ENCODE assay signal across 17 mouse cellular contexts in genomic region chr5:139417480-139417879, GRCm38 (mm10). TPM values are rescaled to one million over a fixed set of nuclear protein-coding genes. Genes with fewer than 3 reads are reported as not detected.
DNase-seq lines count a peak whose midpoint lies in the region; ATAC-seq and TF ChIP-seq lines count a peak whose summit lies in the region.
"Had no signal": no experiment of that assay in that cellular context is flagged by ENCODE, and none has a peak within 500 bp of the region (broad histone marks: within the 10 kb centered on the region; RNA-seq: fewer than 3 reads in every experiment).

No protein-coding gene starts in this region.

- no peaks in the 10 kb centered on the region for H3K9me3 ChIP-seq in hindbrain, embryonic 13.5 days
- no peaks in the 10 kb centered on the region for H3K9me3 ChIP-seq in hindbrain, embryonic 12.5 days (replicated peaks)
- H3K9me3 ChIP-seq in liver, postnatal 0 days (ENCODE audit: low read length), result no peaks in the 10 kb centered on the region
- peaks cover 8% of the 10 kb centered on the region for H3K9me3 ChIP-seq in liver, embryonic 12.5 days (replicated peaks)
- no peaks in the 10 kb centered on the region for H3K9me3 ChIP-seq in E14TG2a.4 (ENCODE audit: low read length)
- H3K9me3 ChIP-seq: liver, embryonic 13.5 days had no signal

- H3K9ac ChIP-seq in hindbrain, embryonic 13.5 days, result no peak overlapping the region
- H3K9ac ChIP-seq in hindbrain, embryonic 12.5 days, result no peak overlapping the region
- H3K9ac ChIP-seq in liver, postnatal 0 days (replicated peaks), result no peak overlapping the region
- no peak overlapping the region for H3K9ac ChIP-seq in liver, embryonic 12.5 days
- H3K9ac ChIP-seq: liver, embryonic 13.5 days had no signal

- peaks cover 35% of the 10 kb centered on the region for H3K4me1 ChIP-seq in hindbrain, embryonic 13.5 days (replicated peaks)
- H3K4me1 ChIP-seq in hindbrain, embryonic 12.5 days, result peaks cover 22% of the 10 kb centered on the region
- no peaks in the 10 kb centered on the region for H3K4me1 ChIP-seq in liver, postnatal 0 days (ENCODE audit: insufficient read depth)
- peaks cover 14% of the 10 kb centered on the region; the same call in 1 of the 2 replicates for H3K4me1 ChIP-seq in liver, embryonic 12.5 days
- peaks cover 46% of the 10 kb centered on the region for H3K4me1 ChIP-seq in E14TG2a.4 (replicated peaks; ENCODE audit: low read depth, low read length)
- H3K4me1 ChIP-seq: liver, embryonic 13.5 days had no signal

- H3K4me2 ChIP-seq in hindbrain, embryonic 13.5 days, result no peak overlapping the region
- H3K4me2 ChIP-seq in hindbrain, embryonic 12.5 days (replicated peaks), result no peak overlapping the region
- H3K4me2 ChIP-seq in liver, postnatal 0 days (ENCODE audit: low read depth, low read length), result no peak overlapping the region
- H3K4me2 ChIP-seq in liver, embryonic 12.5 days, result no peak overlapping the region
- H3K4me2 ChIP-seq: liver, embryonic 13.5 days; midbrain, embryonic 11.5 days had no signal

- DNase-seq in liver, postnatal 0 days, result no peak
- peak; percentile 74 for DNase-seq in ZHBTc4 (ENCODE audit: low read depth, low spot score)
- no peak for DNase-seq in gastrocnemius, postnatal 25 days
- no peak for DNase-seq in gastrocnemius, postnatal 14 days
- DNase-seq: heart, adult 18-20 months; kidney, postnatal 10 days; layer of hippocampus, adult 9-11 months; left cerebral cortex, postnatal 4 days; liver, embryonic 13.5 days; right cerebral cortex, adult 18-20 months; spleen, adult 18-20 months had no signal

- intact Hi-C loops in gastrocnemius, postnatal 14 days (cut with DNase I; ENCODE audit: low total_unique reads), result no loop called here

- H3K27me3 ChIP-seq in hindbrain, embryonic 13.5 days, result no peaks in the 10 kb centered on the region
- no peaks in the 10 kb centered on the region for H3K27me3 ChIP-seq in hindbrain, embryonic 12.5 days
- H3K27me3 ChIP-seq in liver, postnatal 0 days (ENCODE audit: insufficient read depth, low read length), result no peaks in the 10 kb centered on the region
- H3K27me3 ChIP-seq in liver, embryonic 12.5 days (replicated peaks), result no peaks in the 10 kb centered on the region
- H3K27me3 ChIP-seq in E14TG2a.4 (ENCODE audit: insufficient read depth, low read length), result no peaks in the 10 kb centered on the region
- H3K27me3 ChIP-seq: liver, embryonic 13.5 days had no signal

- peaks cover 3% of the 10 kb centered on the region; the same call in 1 of the 2 replicates for H3K36me3 ChIP-seq in hindbrain, embryonic 13.5 days
- H3K36me3 ChIP-seq in hindbrain, embryonic 12.5 days, result peaks cover 6% of the 10 kb centered on the region; the same call in 1 of the 2 replicates
- H3K36me3 ChIP-seq in liver, postnatal 0 days (replicated peaks; ENCODE audit: insufficient read depth, low read length), result peaks cover 3% of the 10 kb centered on the region; the same call in 1 of the 2 replicates
- peaks cover 24% of the 10 kb centered on the region for H3K36me3 ChIP-seq in liver, embryonic 12.5 days
- H3K36me3 ChIP-seq in E14TG2a.4 (ENCODE audit: insufficient read depth, low read length), result peaks cover 51% of the 10 kb centered on the region

- peak overlapping the region; percentile 81; the same call in 1 of the 2 replicates for H3K27ac ChIP-seq in hindbrain, embryonic 13.5 days
- H3K27ac ChIP-seq in hindbrain, embryonic 12.5 days, result no peak overlapping the region
- H3K27ac ChIP-seq in liver, postnatal 0 days (ENCODE audit: low read depth), result no peak overlapping the region
- H3K27ac ChIP-seq in liver, embryonic 12.5 days, result no peak overlapping the region
- H3K27ac ChIP-seq: liver, embryonic 13.5 days had no signal

- WGBS in hindbrain, embryonic 13.5 days, result 93% methylated on average over 3 of the region's 3 CpGs
- WGBS in hindbrain, embryonic 12.5 days, result 78% methylated on average over 2 of the region's 3 CpGs
- WGBS in liver, postnatal 0 days (ENCODE audit: insufficient replicate concordance), result 88% methylated on average over 3 of the region's 3 CpGs
- WGBS in liver, embryonic 12.5 days (ENCODE audit: insufficient replicate concordance), result 80% methylated on average over 3 of the region's 3 CpGs

- no peak for TF ChIP-seq EP300 in liver, postnatal 0 days (IDR thresholded peaks at IDR 0.05; ENCODE audit: low read depth)

- no peak overlapping the region for H3K4me3 ChIP-seq in hindbrain, embryonic 13.5 days
- H3K4me3 ChIP-seq in hindbrain, embryonic 12.5 days, result no peak overlapping the region
- H3K4me3 ChIP-seq in liver, postnatal 0 days (ENCODE audit: low read depth, low read length), result no peak overlapping the region
- no peak overlapping the region for H3K4me3 ChIP-seq in liver, embryonic 12.5 days
- H3K4me3 ChIP-seq in E14TG2a.4 (replicated peaks; ENCODE audit: low read length), result no peak overlapping the region
- H3K4me3 ChIP-seq: liver, embryonic 13.5 days; myocyte had no signal

- peak; percentile 51 for TF ChIP-seq CTCF in liver, postnatal 0 days (IDR thresholded peaks at IDR 0.05; ENCODE audit: low read depth)
- peak; percentile 66 for TF ChIP-seq CTCF in E14TG2a.4 (conservative IDR thresholded peaks at IDR 0.05; ENCODE audit: low read length)

- ATAC-seq in hindbrain, embryonic 13.5 days (ENCODE audit: low FRiP score), result no peak
- no peak for ATAC-seq in hindbrain, embryonic 12.5 days (ENCODE audit: low FRiP score)
- no peak for ATAC-seq in liver, postnatal 0 days
- ATAC-seq in liver, embryonic 12.5 days, result no peak

RNA-seq across cellular contexts. Expression of gene Gper1, which starts 5.5 kb away (rescaled TPM):
- polyA plus RNA-seq in hindbrain, embryonic 13.5 days (2015; fragmentation: Nextera tagmentation; extraction: Ambion mirVana), result 7.6 and 7.9 TPM in 2 replicates
- polyA plus RNA-seq in hindbrain, embryonic 12.5 days (2016; fragmentation: Nextera tagmentation; extraction: Ambion mirVana), result 5.0 TPM in 2 replicates
- 0.09 and 0.11 TPM in 2 replicates for polyA plus RNA-seq in liver, postnatal 0 days (2015; fragmentation: Nextera tagmentation; extraction: Ambion mirVana)
- 0.39 and 0.51 TPM in 2 replicates for polyA plus RNA-seq in liver, embryonic 12.5 days (2016; fragmentation: Nextera tagmentation; extraction: Ambion mirVana)
- 1 to 10 TPM in 1 of 2 experiments, under 1 TPM in 1; 0.82 to 1.6 TPM for total RNA-seq in gastrocnemius, postnatal 25 days (2021)
- 1 to 10 TPM; 2.2 to 2.4 TPM for total RNA-seq in gastrocnemius, postnatal 14 days (2021)

RNA-seq across cellular contexts. Expression of gene C130050O18Rik, which starts 12.4 kb away (rescaled TPM):
- polyA plus RNA-seq in hindbrain, embryonic 13.5 days (2015; fragmentation: Nextera tagmentation; extraction: Ambion mirVana), result 0.13 and 0.22 TPM in 2 replicates
- 0.45 and 0.90 TPM in 2 replicates for polyA plus RNA-seq in hindbrain, embryonic 12.5 days (2016; fragmentation: Nextera tagmentation; extraction: Ambion mirVana)
- 1.9 and 2.0 TPM in 2 replicates for polyA plus RNA-seq in liver, postnatal 0 days (2015; fragmentation: Nextera tagmentation; extraction: Ambion mirVana)
- 0.72 and 0.75 TPM in 2 replicates for polyA plus RNA-seq in liver, embryonic 12.5 days (2016; fragmentation: Nextera tagmentation; extraction: Ambion mirVana)
- under 1 TPM; 0.32 to 0.61 TPM for total RNA-seq in gastrocnemius, postnatal 25 days (2021)
- under 1 TPM; 0.39 to 0.60 TPM for total RNA-seq in gastrocnemius, postnatal 14 days (2021)
- total RNA-seq: left cerebral cortex, postnatal 4 days had no signal

RNA-seq across cellular contexts. Expression of gene Gpr146, which starts 40.0 kb away (rescaled TPM):
- 1.6 and 2.4 TPM in 2 replicates for polyA plus RNA-seq in hindbrain, embryonic 13.5 days (2015; fragmentation: Nextera tagmentation; extraction: Ambion mirVana)
- polyA plus RNA-seq in hindbrain, embryonic 12.5 days (2016; fragmentation: Nextera tagmentation; extraction: Ambion mirVana), result 1.8 and 2.4 TPM in 2 replicates
- polyA plus RNA-seq in liver, postnatal 0 days (2015; fragmentation: Nextera tagmentation; extraction: Ambion mirVana), result 14.5 and 14.7 TPM in 2 replicates
- polyA plus RNA-seq in liver, embryonic 12.5 days (2016; fragmentation: Nextera tagmentation; extraction: Ambion mirVana), result 18.3 and 19.3 TPM in 2 replicates
- 10 to 100 TPM; 23.5 to 23.6 TPM for total RNA-seq in gastrocnemius, postnatal 25 days (2021)
- total RNA-seq in gastrocnemius, postnatal 14 days (2021), result 10 to 100 TPM; 17.2 to 26.0 TPM

RNA-seq across cellular contexts. Expression of gene 3110082I17Rik, which starts 42.8 kb away (rescaled TPM):
- 16.2 and 16.9 TPM in 2 replicates for polyA plus RNA-seq in hindbrain, embryonic 13.5 days (2015; fragmentation: Nextera tagmentation; extraction: Ambion mirVana)
- 22.9 and 26.3 TPM in 2 replicates for polyA plus RNA-seq in hindbrain, embryonic 12.5 days (2016; fragmentation: Nextera tagmentation; extraction: Ambion mirVana)
- 7.5 and 9.5 TPM in 2 replicates for polyA plus RNA-seq in liver, postnatal 0 days (2015; fragmentation: Nextera tagmentation; extraction: Ambion mirVana)
- 30.6 and 33.5 TPM in 2 replicates for polyA plus RNA-seq in liver, embryonic 12.5 days (2016; fragmentation: Nextera tagmentation; extraction: Ambion mirVana)
- 1 to 10 TPM; 7.8 to 8.0 TPM for total RNA-seq in gastrocnemius, postnatal 25 days (2021)
- 1 to 10 TPM; 9.2 TPM for total RNA-seq in gastrocnemius, postnatal 14 days (2021)
